Mouse (Mus musculus): ENCODE data around the gene Ppp2r5c. TPM values are rescaled to one million over a fixed set of nuclear protein-coding genes. Genes with fewer than 3 reads are reported as not detected.

The Ppp2r5c gene
- 180 and 188 TPM in 2 replicates for polyA plus RNA-seq (2014; fragmentation: Nextera tagmentation; extraction: Ambion mirVana)

- Histone ChIP-seq H3K9ac (peak within 1 kb of the TSS; percentile 79), H3K4me3 (ENCODE audit: low read depth, low read length) (peak within 1 kb of the TSS; percentile 80), H3K9me3 (ENCODE audit: low read depth, low read length) (no peaks in the 10 kb centered on the region), H3K27me3 (ENCODE audit: insufficient read depth, low read length) (no peaks in the 10 kb centered on the region), H3K4me2 (peak within 1 kb of the TSS; percentile 88), H3K4me1 (ENCODE audit: insufficient read depth) (0 out of 2 replicates have a peak, but pooled peaks cover 2% of the 10 kb centered on the region), H3K36me3 (ENCODE audit: insufficient read depth) (0 out of 2 replicates have a peak, but pooled peaks cover 3% of the 10 kb centered on the region), H3K27ac (ENCODE audit: low read depth) (peak within 1 kb of the TSS; percentile 97)
- no peak for TF ChIP-seq CTCF (IDR thresholded peaks at IDR 0.05; ENCODE audit: low read depth)
- DNase-seq (peak; percentile 97), ATAC-seq (ENCODE audit: insufficient read depth) (peak; percentile 97)
- under 1% methylated on average over 79 of the region's 86 CpGs for WGBS
Measured at GRCm38 (mm10) chr12:110446290-110447170, at the start of gene Ppp2r5c. Gene Ppp2r5c (plus strand): TSS chr12:110447120.

DNA sequence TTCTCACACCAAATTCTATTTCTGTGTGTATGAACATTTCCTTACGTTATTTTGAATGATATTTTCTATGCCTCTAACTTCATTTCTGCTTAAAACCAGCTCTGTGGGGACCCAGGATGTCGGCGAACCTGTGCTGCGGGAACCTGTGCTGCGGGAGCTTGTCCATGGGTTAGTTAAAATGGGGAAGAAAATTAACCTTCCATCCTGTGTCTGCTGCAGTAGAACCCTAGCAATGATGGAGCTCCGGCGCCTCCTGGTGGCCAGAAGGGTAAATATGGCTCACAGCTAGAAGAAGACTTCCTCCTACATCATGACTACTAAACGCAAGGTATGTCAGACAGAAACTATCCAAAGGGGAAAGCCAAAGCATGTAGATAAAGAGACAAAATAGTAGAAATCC lies 48.6 kb upstream of the Ppp2r5c start:
- Histone ChIP-seq H3K9ac (no peak overlapping the region), H3K4me3 (ENCODE audit: low read depth, low read length) (no peak overlapping the region), H3K27me3 (ENCODE audit: insufficient read depth, low read length) (no peaks in the 10 kb centered on the region), H3K36me3 (ENCODE audit: insufficient read depth) (no peaks in the 10 kb centered on the region), H3K4me2 (no peak overlapping the region), H3K9me3 (ENCODE audit: low read depth, low read length) (no peaks in the 10 kb centered on the region), H3K4me1 (ENCODE audit: insufficient read depth) (no peaks in the 10 kb centered on the region), H3K27ac (ENCODE audit: low read depth) (no peak overlapping the region)
- ATAC-seq (ENCODE audit: insufficient read depth) (no peak), DNase-seq (peak; percentile 86)
- peak; percentile 94 for TF ChIP-seq CTCF (IDR thresholded peaks at IDR 0.05; ENCODE audit: low read depth)
- WGBS, result 32% methylated on average over 8 of the region's 8 CpGs

DNA sequence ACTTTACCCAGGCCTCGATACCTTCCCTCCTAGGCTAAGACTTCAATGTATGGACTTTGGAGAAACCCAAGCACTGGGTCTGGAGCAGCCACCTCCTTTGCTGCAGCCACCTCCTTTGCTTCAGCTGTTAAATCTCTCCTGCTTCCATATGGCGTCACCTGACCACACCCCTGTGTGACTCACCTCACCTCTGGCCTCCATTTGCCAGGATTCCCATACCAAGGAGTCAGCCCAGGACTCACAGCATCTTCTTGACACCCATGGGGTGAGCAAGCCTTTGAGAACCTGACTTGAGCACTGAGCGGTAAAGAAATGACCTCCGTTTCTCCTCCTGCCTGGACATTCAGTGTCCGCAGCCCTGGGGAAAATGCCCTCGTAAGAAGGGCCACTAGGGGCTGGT lies 47.8 kb upstream of the Ppp2r5c start:
- no peak overlapping the region for H3K9ac ChIP-seq
- no peak for DNase-seq
- H3K36me3 ChIP-seq (ENCODE audit: insufficient read depth), result no peaks in the 10 kb centered on the region
- no peak overlapping the region for H3K27ac ChIP-seq (ENCODE audit: low read depth)
- H3K27me3 ChIP-seq (ENCODE audit: insufficient read depth, low read length), result no peaks in the 10 kb centered on the region
- H3K9me3 ChIP-seq (ENCODE audit: low read depth, low read length), result no peaks in the 10 kb centered on the region
- H3K4me1 ChIP-seq (ENCODE audit: insufficient read depth), result no peaks in the 10 kb centered on the region
- no peak overlapping the region for H3K4me3 ChIP-seq (ENCODE audit: low read depth, low read length)
- ATAC-seq (ENCODE audit: insufficient read depth), result no peak
- no peak overlapping the region for H3K4me2 ChIP-seq
- no peak for TF ChIP-seq CTCF (IDR thresholded peaks at IDR 0.05; ENCODE audit: low read depth)
- 71% methylated on average over 6 of the region's 6 CpGs for WGBS

DNA sequence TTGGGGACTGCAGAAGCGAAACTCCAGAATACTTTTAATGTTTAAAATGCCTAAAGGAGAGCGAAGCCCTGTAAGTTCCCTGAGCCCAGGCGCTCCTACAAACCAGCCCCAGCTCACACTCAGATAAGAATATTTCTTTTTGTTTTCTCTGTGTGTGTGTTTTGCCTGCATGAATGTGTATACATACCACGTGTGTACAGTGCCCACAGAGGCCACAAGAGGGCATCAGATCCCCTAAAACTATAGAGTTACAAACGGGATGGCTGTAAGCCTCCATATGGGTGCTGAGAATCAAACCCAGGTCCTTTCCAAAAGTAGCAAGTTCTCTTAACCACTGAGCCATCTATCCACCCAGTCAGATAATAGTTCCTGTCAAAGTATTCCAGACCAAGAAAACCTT lies 46.0 kb upstream of the Ppp2r5c start:
- no peak for TF ChIP-seq CTCF (IDR thresholded peaks at IDR 0.05; ENCODE audit: low read depth)

DNA sequence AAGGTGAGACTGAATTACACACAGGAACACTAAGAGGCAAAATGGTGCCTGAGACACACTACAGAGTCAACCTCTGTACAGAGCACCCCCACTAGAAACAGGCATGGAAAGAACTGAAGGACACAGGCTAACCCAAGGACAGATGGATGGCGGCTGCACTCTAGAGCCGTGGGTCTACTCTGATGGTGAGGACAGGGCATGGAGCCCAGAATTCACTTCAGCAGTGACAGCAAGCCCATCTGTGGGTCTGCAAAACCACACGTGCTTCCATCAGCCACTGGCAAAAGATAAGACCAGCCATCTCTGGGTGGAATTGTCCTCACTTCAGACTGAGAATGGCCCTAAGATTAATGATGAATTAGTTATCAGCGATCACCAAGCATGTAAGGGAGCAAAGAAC lies 45.0 kb upstream of the Ppp2r5c start:
- TF ChIP-seq CTCF (IDR thresholded peaks at IDR 0.05; ENCODE audit: low read depth), result no peak
- Histone ChIP-seq H3K27ac (ENCODE audit: low read depth) (no peak overlapping the region), H3K36me3 (ENCODE audit: insufficient read depth) (no peaks in the 10 kb centered on the region), H3K4me1 (ENCODE audit: insufficient read depth) (no peaks in the 10 kb centered on the region), H3K4me2 (no peak overlapping the region), H3K9ac (no peak overlapping the region), H3K27me3 (ENCODE audit: insufficient read depth, low read length) (no peaks in the 10 kb centered on the region), H3K4me3 (ENCODE audit: low read depth, low read length) (no peak overlapping the region), H3K9me3 (ENCODE audit: low read depth, low read length) (no peaks in the 10 kb centered on the region)
- no peak for ATAC-seq (ENCODE audit: insufficient read depth)
- DNase-seq, result no peak
- WGBS, result 77% methylated on average over 4 of the region's 4 CpGs

More for the DNA sequence above, 46.0 kb upstream of the Ppp2r5c start:
- Histone ChIP-seq H3K4me1 (ENCODE audit: insufficient read depth) (no peaks in the 10 kb centered on the region), H3K36me3 (ENCODE audit: insufficient read depth) (no peaks in the 10 kb centered on the region), H3K4me3 (ENCODE audit: low read depth, low read length) (no peak overlapping the region), H3K27ac (ENCODE audit: low read depth) (no peak overlapping the region), H3K9ac (no peak overlapping the region), H3K9me3 (ENCODE audit: low read depth, low read length) (no peaks in the 10 kb centered on the region), H3K4me2 (no peak overlapping the region), H3K27me3 (ENCODE audit: insufficient read depth, low read length) (no peaks in the 10 kb centered on the region)
- DNase-seq (no peak), ATAC-seq (ENCODE audit: insufficient read depth) (no peak)
- 83% methylated on average over 5 of the region's 5 CpGs for WGBS

DNA sequence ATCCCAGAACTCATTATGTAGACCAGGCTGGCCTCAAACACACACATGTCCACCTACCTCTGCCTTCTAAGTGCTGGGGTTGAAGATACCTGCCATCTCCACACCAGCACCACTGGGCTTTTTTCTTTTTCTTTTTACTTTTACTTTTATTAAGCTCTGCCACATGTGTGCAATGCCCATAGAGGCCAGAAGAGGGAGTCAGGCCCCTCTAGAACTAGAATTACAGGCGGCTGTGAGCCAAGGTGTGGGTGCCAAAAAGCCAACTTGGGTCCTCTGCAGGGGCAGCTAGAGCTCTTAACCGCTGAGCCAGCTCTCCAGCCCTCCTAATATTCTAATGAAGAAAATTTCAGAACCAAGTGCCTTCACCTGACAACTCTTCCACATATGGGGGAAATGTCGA lies 30.7 kb upstream of the Ppp2r5c start:
- no peak overlapping the region for H3K9ac ChIP-seq
- H3K27ac ChIP-seq (ENCODE audit: low read depth), result no peak overlapping the region
- H3K9me3 ChIP-seq (ENCODE audit: low read depth, low read length), result no peaks in the 10 kb centered on the region
- ATAC-seq (ENCODE audit: insufficient read depth) (no peak), DNase-seq (peak; percentile 55)
- H3K4me1 ChIP-seq (ENCODE audit: insufficient read depth), result no peaks in the 10 kb centered on the region
- peak; percentile 41 for TF ChIP-seq CTCF (IDR thresholded peaks at IDR 0.05; ENCODE audit: low read depth)
- no peaks in the 10 kb centered on the region for H3K27me3 ChIP-seq (ENCODE audit: insufficient read depth, low read length)
- no peaks in the 10 kb centered on the region for H3K36me3 ChIP-seq (ENCODE audit: insufficient read depth)
- H3K4me2 ChIP-seq, result no peak overlapping the region
- no peak overlapping the region for H3K4me3 ChIP-seq (ENCODE audit: low read depth, low read length)
- 42% methylated on average over 3 of the region's 3 CpGs for WGBS

Measured in lung, embryonic 14.5 days (tissue).